Mouse (Mus musculus) urinary bladder, postnatal 10 days (tissue): ENCODE measurements around the gene Ddx3x.
"Not testable (repeated sequence)": the region's sequence is repeated elsewhere in the genome, so short reads cannot be mapped to it uniquely, and the experiment has no call there.

Experiments used
- DNase-seq: peaks from one replicate; pipeline ENCODE4 v3.0.0; 2022; ENCODE audit warnings: low spot score

The Ddx3x gene

GRCm38 (mm10) chrX:13280409-13281328 is at the start of gene Ddx3x:
Gene Ddx3x, plus strand, starts transcription at chrX:13280970.
- peak; percentile 62 for DNase-seq

- no peak for DNase-seq
Measured at GRCm38 (mm10) chrX:13231243-13231642, 49.5 kb upstream of the Ddx3x start.

- not testable (repeated sequence) for DNase-seq
Measured at GRCm38 (mm10) chrX:13232834-13233233, 47.9 kb upstream of the Ddx3x start.

- DNase-seq: no peak
Measured at GRCm38 (mm10) chrX:13233631-13234030, 47.1 kb upstream of the Ddx3x start.

- no peak for DNase-seq
Measured at GRCm38 (mm10) chrX:13234709-13235108, 46.1 kb upstream of the Ddx3x start.

- DNase-seq: no peak
Measured at GRCm38 (mm10) chrX:13236100-13236568, 44.6 kb upstream of the Ddx3x start.

- DNase-seq: no peak
Measured at GRCm38 (mm10) chrX:13239455-13239854, 41.3 kb upstream of the Ddx3x start.

- DNase-seq: no peak
Measured at GRCm38 (mm10) chrX:13240646-13241425, 39.9 kb upstream of the Ddx3x start.

GRCm38 (mm10) chrX:13241426-13242319 is 39.1 kb upstream of the Ddx3x start:
- DNase-seq: no peak

GRCm38 (mm10) chrX:13242320-13243096 is 38.3 kb upstream of the Ddx3x start:
- peak; percentile 20 for DNase-seq

- DNase-seq: no peak
Measured at GRCm38 (mm10) chrX:13243133-13244123, 37.3 kb upstream of the Ddx3x start.

GRCm38 (mm10) chrX:13244588-13244987 is 36.2 kb upstream of the Ddx3x start:
- DNase-seq: no peak

GRCm38 (mm10) chrX:13245027-13245426 is 35.7 kb upstream of the Ddx3x start:
- DNase-seq: no peak

GRCm38 (mm10) chrX:13251683-13252082 is 29.1 kb upstream of the Ddx3x start:
- no peak for DNase-seq

GRCm38 (mm10) chrX:13254273-13254672 is 26.5 kb upstream of the Ddx3x start:
- no peak for DNase-seq

GRCm38 (mm10) chrX:13263356-13263755 is 17.4 kb upstream of the Ddx3x start:
- no peak for DNase-seq

- no peak for DNase-seq
Measured at GRCm38 (mm10) chrX:13275519-13276137, 5.1 kb upstream of the Ddx3x start.

- DNase-seq: no peak
Measured at GRCm38 (mm10) chrX:13278996-13279395, 1.8 kb upstream of the Ddx3x start.

- no peak for DNase-seq
Measured at GRCm38 (mm10) chrX:13280037-13280408, 747 bp upstream of the Ddx3x start.
